Mouse (Mus musculus): Measurements from ENCODE around the gene Slc17a2. TPM values are rescaled to one million over a fixed set of nuclear protein-coding genes. Genes with fewer than 3 reads are reported as not detected.

Gene Slc17a2
- polyA plus RNA-seq, 1 experiment from 2014 or later: not detected

DNA sequence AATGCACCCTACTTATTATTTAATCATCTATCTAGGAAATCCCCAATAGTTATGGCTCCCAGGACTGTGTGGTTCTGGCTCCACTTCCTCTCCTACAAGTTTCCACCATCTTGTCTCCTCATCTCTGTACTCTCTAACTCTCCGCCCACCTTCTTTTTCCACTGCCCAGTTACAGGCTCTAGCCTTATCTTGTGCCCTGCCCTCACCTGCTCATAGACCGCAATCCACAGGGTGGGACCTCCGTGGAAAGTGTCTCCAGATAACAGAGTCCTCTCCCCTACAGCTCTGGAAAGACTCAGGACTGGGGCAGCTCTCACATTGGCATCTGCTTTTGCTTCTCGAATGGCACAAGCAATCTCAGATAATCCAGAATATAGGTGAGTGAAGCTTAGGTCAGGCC lies 27.8 kb upstream of the Slc17a2 start:
- no peak for TF ChIP-seq CTCF (IDR thresholded peaks at IDR 0.05)
- CTCF ChIA-PET: no interaction called here
- no peak for ATAC-seq
- POLR2A ChIA-PET: no interaction called here
- peaks cover 10% of the 10 kb centered on the region for H3K27me3 ChIP-seq
- DNase-seq (ENCODE audit: low read depth, low spot score): no peak
- in situ Hi-C loops (cut with MboI; ENCODE audit: low pct_unique_long_range_greater_than_20kb): no loop called here

DNA sequence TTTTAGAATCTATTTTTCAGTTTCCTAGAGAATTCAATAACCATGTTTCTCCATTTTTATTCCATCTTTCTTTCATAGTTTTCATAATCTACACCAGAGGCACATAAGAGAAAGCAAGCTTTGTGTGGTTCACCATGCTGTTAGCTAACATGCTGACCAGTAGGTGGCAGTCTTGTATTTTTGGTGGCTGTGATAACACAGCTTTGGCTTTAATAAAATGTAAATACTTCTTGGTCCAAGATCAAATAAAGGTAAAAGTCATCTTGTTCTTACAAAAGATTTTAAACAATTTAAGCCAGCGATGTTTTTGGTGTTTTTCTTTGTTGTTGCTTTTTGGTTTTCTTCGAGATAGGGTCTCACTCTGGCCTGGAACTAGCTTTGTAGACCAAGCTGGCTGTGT lies 14.3 kb upstream of the Slc17a2 start:
- no peak for ATAC-seq

DNA sequence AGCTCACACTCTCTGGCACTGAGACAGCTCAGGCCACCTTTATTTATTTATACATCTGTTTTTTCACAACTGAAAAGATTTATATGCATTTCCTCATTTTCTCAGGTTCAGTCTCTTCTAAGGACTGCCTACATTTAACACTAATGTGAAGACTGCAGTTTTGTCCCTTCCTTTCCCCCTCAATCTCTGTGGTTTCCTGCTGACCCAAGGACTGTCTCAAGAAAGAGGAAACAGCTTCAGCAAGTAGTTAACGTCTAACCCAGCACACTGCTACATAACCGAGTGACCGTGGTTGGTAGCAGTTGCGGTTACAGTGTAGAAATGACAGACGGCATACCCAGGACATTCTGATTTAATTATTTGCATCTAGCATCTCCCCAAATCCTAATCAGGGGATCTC lies 7.4 kb upstream of the Slc17a2 start:
- ATAC-seq (no peak), DNase-seq (ENCODE audit: low read depth, low spot score) (no peak)
- TF ChIP-seq CTCF (IDR thresholded peaks at IDR 0.05): no peak
- CTCF ChIA-PET: interaction anchor here (0.9 kb wide), 1 partner anchor 13 kb away, joined by 3 read pairs; no protein-coding TSS in a partner anchor
- in situ Hi-C loops (cut with MboI; ENCODE audit: low pct_unique_long_range_greater_than_20kb): loop anchor here (10.0 kb wide), 1 partner anchor 515 kb away; no protein-coding TSS in a partner anchor
- POLR2A ChIA-PET: no interaction called here
- H3K27me3 ChIP-seq: peaks cover 4% of the 10 kb centered on the region

More for the DNA sequence above, 14.3 kb upstream of the Slc17a2 start:
- peak; percentile 10 for DNase-seq (ENCODE audit: low read depth, low spot score)
- ChIA-PET POLR2A (no interaction called here), CTCF (interaction anchor here (0.8 to 1.4 kb wide), 8 partner anchors 11 to 516 kb away, joined by 3 to 4 read pairs (median 3); no protein-coding TSS in a partner anchor)
- peaks cover 12% of the 10 kb centered on the region for H3K27me3 ChIP-seq
- peak; percentile 78 for TF ChIP-seq CTCF (IDR thresholded peaks at IDR 0.05)
- in situ Hi-C loops (cut with MboI; ENCODE audit: low pct_unique_long_range_greater_than_20kb): loop anchor here (10.0 kb wide), 1 partner anchor 522 kb away; no protein-coding TSS in a partner anchor

DNA sequence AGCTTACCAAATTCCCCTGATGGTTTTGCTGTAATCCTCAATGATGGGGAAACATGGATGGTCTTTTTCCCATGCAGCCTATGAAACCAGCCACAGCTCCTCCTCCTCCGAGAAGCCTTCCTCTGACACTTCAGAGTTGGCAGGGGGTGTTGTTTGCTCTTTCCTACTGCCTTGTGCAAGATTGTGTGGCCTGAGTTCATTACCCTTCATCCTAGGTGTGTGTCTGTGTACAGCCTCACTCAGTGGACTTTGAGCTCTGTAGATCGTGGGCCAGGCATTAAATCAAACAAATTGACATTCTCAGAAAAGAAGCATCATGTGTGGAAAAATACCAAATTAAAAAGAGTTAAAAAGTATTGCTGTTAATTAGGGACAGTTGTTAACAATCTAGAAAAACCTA lies 2.3 kb upstream of the Slc17a2 start:
- ChIA-PET CTCF (interaction anchor here (0.7 to 1.2 kb wide), 2 partner anchors 11 to 12 kb away, joined by 4 to 5 read pairs; no protein-coding TSS in a partner anchor), POLR2A (no interaction called here)
- H3K27me3 ChIP-seq: peaks cover 24% of the 10 kb centered on the region
- in situ Hi-C loops (cut with MboI; ENCODE audit: low pct_unique_long_range_greater_than_20kb): no loop called here
- no peak for TF ChIP-seq CTCF (IDR thresholded peaks at IDR 0.05)
- ATAC-seq (no peak), DNase-seq (ENCODE audit: low read depth, low spot score) (no peak)

DNA sequence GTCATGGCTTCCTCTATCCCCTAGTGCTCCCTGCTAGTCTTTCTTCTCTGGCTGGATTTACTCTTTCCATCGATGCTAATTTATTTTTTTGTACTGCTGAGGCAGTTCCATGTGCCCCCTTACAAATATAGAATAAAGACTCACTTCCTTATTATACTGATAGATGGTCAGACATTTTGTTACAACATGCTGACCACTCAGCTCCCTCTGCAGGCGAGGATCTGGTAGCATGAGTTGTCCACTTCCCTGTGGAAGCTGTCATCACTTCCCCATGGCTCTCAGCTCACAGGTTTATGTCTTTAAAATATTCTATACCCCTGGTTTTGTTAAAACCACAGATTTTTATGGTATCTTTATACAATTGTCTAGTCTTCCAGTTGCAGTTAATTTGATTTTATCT lies 9.4 kb downstream of the Slc17a2 start:
- CTCF ChIA-PET: interaction anchor here (1.1 to 1.8 kb wide), 2 partner anchors 12 to 23 kb away, joined by 3 to 5 read pairs; no protein-coding TSS in a partner anchor

DNA sequence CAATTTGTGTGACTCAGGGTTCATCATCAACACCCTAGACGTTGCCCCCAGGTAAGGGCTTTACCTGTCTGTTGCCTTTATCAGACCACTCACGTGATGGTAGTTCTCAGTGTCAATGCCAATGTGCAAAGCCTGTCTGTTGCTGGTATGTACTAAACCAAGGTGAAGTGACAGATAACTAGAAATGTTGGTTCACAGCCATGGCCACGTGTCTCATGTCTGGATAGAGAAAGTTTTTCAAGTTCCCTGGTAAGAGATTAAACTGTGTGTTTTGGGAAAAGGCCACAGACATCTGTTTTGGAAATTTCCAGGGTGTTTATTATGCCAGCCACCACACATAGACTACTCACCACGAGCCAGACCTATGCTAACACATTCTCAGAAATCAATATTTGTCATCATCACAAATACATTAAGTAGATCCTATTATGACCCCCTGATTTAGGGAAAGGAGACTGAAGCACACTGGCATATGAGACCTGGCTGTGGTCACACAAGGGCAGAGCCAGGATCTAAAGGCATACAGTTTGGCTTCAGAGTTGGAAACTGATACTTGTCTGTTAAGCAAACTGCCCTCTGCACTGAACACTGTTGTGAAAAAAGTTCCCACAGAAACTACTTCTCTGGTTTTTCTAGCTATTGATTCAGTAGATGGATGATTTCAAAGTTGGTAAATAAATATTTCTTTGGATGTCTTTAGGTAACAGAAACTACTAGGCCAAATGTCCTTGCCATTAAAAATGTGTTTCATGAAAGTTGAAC lies 13.6 kb downstream of the Slc17a2 start:
- POLR2A ChIA-PET: interaction anchor here (1.4 kb wide), 1 partner anchor 65 kb away, joined by 3 read pairs; no protein-coding TSS in a partner anchor
- in situ Hi-C loops (cut with MboI; ENCODE audit: low pct_unique_long_range_greater_than_20kb): no loop called here
- CTCF ChIA-PET: no interaction called here
- no peak for ATAC-seq
- no peak for TF ChIP-seq CTCF (IDR thresholded peaks at IDR 0.05)
- H3K27me3 ChIP-seq: peaks cover 36% of the 10 kb centered on the region
- no peak for DNase-seq (ENCODE audit: low read depth, low spot score)

More for the DNA sequence above, 9.4 kb downstream of the Slc17a2 start:
- peak; percentile 45 for TF ChIP-seq CTCF (IDR thresholded peaks at IDR 0.05)
- in situ Hi-C loops (cut with MboI; ENCODE audit: low pct_unique_long_range_greater_than_20kb): no loop called here
- no peak for ATAC-seq
- peaks cover 34% of the 10 kb centered on the region for H3K27me3 ChIP-seq
- POLR2A ChIA-PET: no interaction called here
- no peak for DNase-seq (ENCODE audit: low read depth, low spot score)

DNA sequence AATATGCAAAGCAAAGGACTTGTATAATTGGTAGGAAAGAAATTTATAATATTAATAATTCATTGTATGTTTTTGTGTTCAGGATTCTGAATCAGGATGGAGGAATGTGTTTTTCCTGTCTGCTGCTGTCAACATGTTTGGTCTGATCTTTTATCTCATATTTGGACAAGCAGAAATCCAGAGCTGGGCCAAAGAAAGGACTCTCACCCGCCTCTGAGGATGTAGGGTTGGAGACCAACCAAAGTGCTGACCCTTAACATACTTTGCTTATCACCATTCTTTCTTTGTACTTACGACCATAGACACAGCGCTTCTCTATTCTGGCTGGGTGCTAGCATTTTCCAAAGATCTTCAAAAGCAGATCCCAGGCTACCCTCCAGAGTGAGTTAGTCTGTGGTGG lies 15.4 kb downstream of the Slc17a2 start:
- TF ChIP-seq CTCF (IDR thresholded peaks at IDR 0.05): no peak
- CTCF ChIA-PET: no interaction called here
- peaks cover 41% of the 10 kb centered on the region for H3K27me3 ChIP-seq
- DNase-seq (ENCODE audit: low read depth, low spot score) (no peak), ATAC-seq (no peak)
- POLR2A ChIA-PET: no interaction called here
- in situ Hi-C loops (cut with MboI; ENCODE audit: low pct_unique_long_range_greater_than_20kb): no loop called here

DNA sequence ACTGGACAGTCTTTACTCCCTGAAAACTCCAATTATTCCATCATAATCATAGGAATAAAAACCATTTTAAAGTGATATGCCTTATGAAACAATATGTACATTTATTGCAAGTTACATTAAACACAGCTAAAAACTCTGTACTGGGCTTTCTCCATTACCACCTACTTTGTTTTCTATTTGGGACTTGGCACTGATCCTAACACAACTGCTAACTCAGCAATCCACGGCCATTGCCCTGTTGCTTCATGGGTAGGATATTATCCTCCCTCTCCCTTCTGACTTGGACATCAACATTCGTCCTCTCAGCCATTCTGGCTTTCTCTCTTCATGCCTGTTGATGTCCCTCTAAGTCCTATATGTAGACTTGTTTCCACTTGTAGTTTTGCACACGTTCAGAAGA lies 19.8 kb downstream of the Slc17a2 start:
- no peak for DNase-seq (ENCODE audit: low read depth, low spot score)

DNA sequence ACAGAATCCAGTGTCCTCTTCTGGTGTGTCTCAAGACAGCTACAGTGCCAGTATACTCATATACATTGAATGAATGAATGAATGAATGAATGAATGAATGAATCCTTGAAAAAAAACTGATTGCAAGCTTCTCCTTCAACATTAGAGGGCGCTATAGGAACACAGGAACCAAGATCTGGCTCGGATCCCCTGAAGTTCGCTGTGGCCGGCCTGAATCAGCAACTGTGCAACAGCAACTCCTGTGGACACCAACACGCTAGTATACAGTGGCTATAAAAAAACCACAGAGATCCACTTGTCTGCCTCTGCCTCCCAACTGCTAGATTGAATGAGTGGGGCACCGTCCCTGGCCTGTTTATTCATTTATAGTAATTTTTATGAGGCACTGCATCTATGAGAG lies 26.3 kb downstream of the Slc17a2 start:
- in situ Hi-C loops (cut with MboI; ENCODE audit: low pct_unique_long_range_greater_than_20kb): no loop called here
- H3K27me3 ChIP-seq: peaks cover 14% of the 10 kb centered on the region
- ChIA-PET POLR2A (no interaction called here), CTCF (interaction anchor here (0.9 to 1.6 kb wide), 6 partner anchors 93 to 486 kb away, joined by 3 to 7 read pairs (median 4); no protein-coding TSS in a partner anchor)
- peak; percentile 76 for TF ChIP-seq CTCF (IDR thresholded peaks at IDR 0.05)
- ATAC-seq (no peak), DNase-seq (ENCODE audit: low read depth, low spot score) (peak; percentile 15)

More for the DNA sequence above, 19.8 kb downstream of the Slc17a2 start:
- in situ Hi-C loops (cut with MboI; ENCODE audit: low pct_unique_long_range_greater_than_20kb): no loop called here
- no peak for ATAC-seq
- CTCF ChIA-PET: no interaction called here
- POLR2A ChIA-PET: no interaction called here
- TF ChIP-seq CTCF (IDR thresholded peaks at IDR 0.05): no peak
- peaks cover 39% of the 10 kb centered on the region for H3K27me3 ChIP-seq

DNA sequence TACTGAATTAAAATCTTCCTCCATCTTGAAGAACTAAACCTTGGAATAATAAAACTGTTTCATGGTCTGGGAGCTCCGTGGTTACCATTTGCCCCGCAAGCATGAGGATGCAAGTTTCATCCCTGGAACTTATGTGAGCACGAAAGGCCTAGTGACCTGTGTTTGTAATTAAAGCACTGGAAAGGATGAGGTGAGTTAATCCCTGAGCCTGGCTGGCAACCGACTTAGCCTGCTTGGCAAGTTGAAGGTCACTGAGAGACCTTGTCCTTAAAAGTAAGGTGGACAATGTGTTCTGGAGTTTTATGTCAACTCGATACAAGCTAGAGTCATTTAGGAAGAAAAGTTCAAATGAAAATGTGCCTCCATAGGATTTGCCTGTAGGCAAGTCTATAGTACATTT lies 28.0 kb downstream of the Slc17a2 start:
- H3K27me3 ChIP-seq: peaks cover 16% of the 10 kb centered on the region
- ATAC-seq (no peak), DNase-seq (ENCODE audit: low read depth, low spot score) (no peak)
- in situ Hi-C loops (cut with MboI; ENCODE audit: low pct_unique_long_range_greater_than_20kb): loop anchor here (5.0 kb wide), 1 partner anchor 462 kb away; no protein-coding TSS in a partner anchor
- CTCF ChIA-PET: no interaction called here
- POLR2A ChIA-PET: no interaction called here
- TF ChIP-seq CTCF (IDR thresholded peaks at IDR 0.05): no peak

DNA sequence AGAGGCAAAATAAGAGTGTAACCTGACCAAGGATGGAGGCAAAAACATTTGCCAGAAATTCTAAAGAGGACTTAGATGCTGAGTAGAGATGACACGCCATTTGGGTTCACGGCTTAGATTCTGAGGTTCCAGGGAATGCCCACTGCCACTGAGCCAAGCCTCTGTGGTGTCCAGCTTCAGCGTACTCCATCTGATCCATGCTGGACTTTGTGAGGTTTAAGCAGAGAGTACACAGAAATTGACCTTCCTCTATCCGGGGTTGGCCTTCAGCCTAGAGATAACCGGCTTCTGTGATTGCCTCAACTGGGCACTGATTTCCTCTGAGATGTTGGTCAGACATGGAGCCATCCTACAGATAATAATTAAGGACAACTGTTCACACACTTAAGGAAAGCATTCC lies 29.8 kb downstream of the Slc17a2 start:
- no peak for ATAC-seq
- DNase-seq (ENCODE audit: low read depth, low spot score): no peak
- peaks cover 20% of the 10 kb centered on the region for H3K27me3 ChIP-seq
- CTCF ChIA-PET: no interaction called here
- TF ChIP-seq CTCF (IDR thresholded peaks at IDR 0.05): no peak
- in situ Hi-C loops (cut with MboI; ENCODE audit: low pct_unique_long_range_greater_than_20kb): loop anchor here (5.0 kb wide), 1 partner anchor 461 kb away; no protein-coding TSS in a partner anchor
- POLR2A ChIA-PET: no interaction called here
